Mouse (Mus musculus) liver, embryonic 14.5 days (tissue): Measurements from ENCODE around the gene Gas7. TPM values are rescaled to one million over a fixed set of nuclear protein-coding genes. Genes with fewer than 3 reads are reported as not detected.

ENCODE experiments used
- ATAC-seq: fragments of 200-750 bp; cut with Nextera tagmentation; 2 replicates; pipeline ENCODE4 v1.8.0; 2017; ENCODE audit warnings: moderate number of reproducible peaks, mild to moderate bottlenecking, moderate library complexity; ENCODE audit not compliant: insufficient read depth
- DNase-seq, 3 experiments: peaks; one replicate each; pipeline ENCODE4 v3.0.0-alpha.2; 2012 to 2013; ENCODE audit warnings: low read depth in 3 of 3, low spot score in 3 of 3
- H3K27ac ChIP-seq: fragments of 300-500 bp; sonication (generic); 2 replicates; pipeline ENCODE4 v1.5.1; 2014; ENCODE audit warnings: moderate library complexity, mild to moderate bottlenecking, control low read depth, inconsistent platforms
- H3K27me3 ChIP-seq: fragments of 300-500 bp; sonication (generic); 2 replicates; pipeline ENCODE4 v1.6.1; 2014; ENCODE audit warnings: mild to moderate bottlenecking, low read length, moderate library complexity; ENCODE audit not compliant: control insufficient read depth, insufficient read depth
- H3K36me3 ChIP-seq: fragments of 300-500 bp; sonication (generic); replicated peaks from 2 replicates; pipeline ENCODE4 v1.6.1; 2014; ENCODE audit warnings: low read depth; ENCODE audit not compliant: control insufficient read depth, insufficient read depth
- H3K4me1 ChIP-seq, 2 experiments: fragments of 200-500 bp in 1 of 2; fragments of 300-500 bp in 1 of 2; sonication (generic) in 1 of 2; replicated peaks; 2 replicates each; pipeline ENCODE4 v1.6.1; 2012 to 2014; ENCODE audit warnings: antibody characterized with exemption in 1 of 2, inconsistent platforms in 1 of 2, low read length in 1 of 2; ENCODE audit not compliant: control insufficient read depth in 2 of 2, insufficient read depth in 2 of 2
- H3K4me2 ChIP-seq: fragments of 300-500 bp; sonication (generic); 2 replicates; pipeline ENCODE4 v1.6.1; 2014; ENCODE audit warnings: low read depth, mild to moderate bottlenecking, control low read depth, moderate library complexity
- H3K4me3 ChIP-seq, 2 experiments: fragments of 200-500 bp in 1 of 2; fragments of 300-500 bp in 1 of 2; sonication (generic) in 1 of 2; 2 replicates each; pipeline ENCODE4 v1.5.1; 2012 to 2014; ENCODE audit warnings: low read depth in 2 of 2, low read length in 2 of 2, mild to moderate bottlenecking in 2 of 2, control low read depth in 1 of 2, inconsistent platforms in 1 of 2, moderate library complexity in 1 of 2; ENCODE audit not compliant: insufficient read depth in 1 of 2
- H3K9ac ChIP-seq: fragments of 300-500 bp; sonication (generic); replicated peaks from 2 replicates; pipeline ENCODE4 v1.6.1; 2014; ENCODE audit warnings: mild to moderate bottlenecking, control low read depth, moderate library complexity
- H3K9me3 ChIP-seq: fragments of 300-500 bp; sonication (generic); 2 replicates; pipeline ENCODE4 v1.6.1; 2016; ENCODE audit warnings: low read length, mixed read lengths; ENCODE audit not compliant: control insufficient read depth
- CTCF ChIP-seq: IDR thresholded peaks from 2 replicates; pipeline ENCODE4 v1.5.1; 2016; ENCODE audit warnings: antibody characterized with exemption, low read depth, control low read depth
- EP300 ChIP-seq: IDR thresholded peaks from 2 replicates; pipeline ENCODE4 v1.6.1; 2016; ENCODE audit warnings: antibody characterized with exemption, low read depth
- whole genome bisulfite sequencing: fragments of 180-500 bp; shearing (Covaris S2); extraction: QIAGEN DNeasy Blood & Tissue Kit; methylation state at CpG from one replicate; pipeline ENCODE4 v1.1.7; 2014; ENCODE audit not compliant: insufficient replicate concordance; 5-methylcytosine and 5-hydroxymethylcytosine counted together
- polyA plus RNA-seq, 2 experiments: library from polyadenylated mRNA; depleted of rRNA in 1 of 2; stranded (reverse) in 1 of 2; unstranded in 1 of 2; fragments of >200 nt; fragmentation: Nextera tagmentation in 1 of 2; extraction: Ambion mirVana in 1 of 2; gene quantifications; 2 replicates each; pipeline versions ENCODE4 v1.2.1 to v1.2.3; 2012 to 2014

Gene Gas7
- polyA plus RNA-seq, 2 experiments: 0.49 to 1.1 TPM

GRCm38 (mm10) chr11:67642421-67642820 lies 187.2 kb downstream of the Gas7 start:
- 87% methylated on average over 8 of the region's 8 CpGs for WGBS

GRCm38 (mm10) chr11:67642835-67643234 lies 187.6 kb downstream of the Gas7 start:
- Histone ChIP-seq H3K27ac (no peak overlapping the region), H3K27me3 (no peaks in the 10 kb centered on the region), H3K4me3 (no peak overlapping the region), H3K9me3 (no peaks in the 10 kb centered on the region), H3K4me2 (no peak overlapping the region), H3K9ac (no peak overlapping the region), H3K36me3 (no peaks in the 10 kb centered on the region), H3K4me1 (no peaks in the 10 kb centered on the region)
- ATAC-seq: no peak
- TF ChIP-seq CTCF: no peak
- no peak for TF ChIP-seq EP300
- WGBS: 62% methylated on average over 5 of the region's 5 CpGs
- DNase-seq: no peak

More at GRCm38 (mm10) chr11:67642421-67642820, 187.2 kb downstream of the Gas7 start:
- H3K4me2 ChIP-seq: no peak overlapping the region
- H3K27ac ChIP-seq: no peak overlapping the region
- ATAC-seq: no peak
- no peaks in the 10 kb centered on the region for H3K36me3 ChIP-seq
- no peaks in the 10 kb centered on the region for H3K27me3 ChIP-seq
- H3K4me1 ChIP-seq: no peaks in the 10 kb centered on the region
- no peaks in the 10 kb centered on the region for H3K9me3 ChIP-seq
- no peak for TF ChIP-seq CTCF
- TF ChIP-seq EP300: no peak
- no peak overlapping the region for H3K4me3 ChIP-seq
- H3K9ac ChIP-seq: no peak overlapping the region
- DNase-seq: no peak

- TF ChIP-seq CTCF: no peak
- TF ChIP-seq EP300: no peak
- H3K4me1 ChIP-seq: no peaks in the 10 kb centered on the region
- H3K9me3 ChIP-seq: no peaks in the 10 kb centered on the region
- H3K36me3 ChIP-seq: no peaks in the 10 kb centered on the region
- no peaks in the 10 kb centered on the region for H3K27me3 ChIP-seq
- WGBS: 54% methylated on average over 3 of the region's 3 CpGs
- ATAC-seq: no peak
- no peak overlapping the region for H3K9ac ChIP-seq
- DNase-seq: no peak
- no peak overlapping the region for H3K27ac ChIP-seq
- H3K4me2 ChIP-seq: no peak overlapping the region
- no peak overlapping the region for H3K4me3 ChIP-seq
Measured at GRCm38 (mm10) chr11:67643465-67643864, 188.2 kb downstream of the Gas7 start.

- no peaks in the 10 kb centered on the region for H3K36me3 ChIP-seq
- H3K4me1 ChIP-seq: no peaks in the 10 kb centered on the region
- 62% methylated on average over 6 of the region's 6 CpGs for WGBS
- no peak overlapping the region for H3K27ac ChIP-seq
- DNase-seq (no peak), ATAC-seq (no peak)
- H3K9ac ChIP-seq: no peak overlapping the region
- no peak overlapping the region for H3K4me3 ChIP-seq
- no peaks in the 10 kb centered on the region for H3K9me3 ChIP-seq
- no peak for TF ChIP-seq EP300
- no peak for TF ChIP-seq CTCF
- H3K27me3 ChIP-seq: no peaks in the 10 kb centered on the region
- no peak overlapping the region for H3K4me2 ChIP-seq
Measured at GRCm38 (mm10) chr11:67644632-67645149, 189.5 kb downstream of the Gas7 start.

GRCm38 (mm10) chr11:67647745-67648144 lies 192.5 kb downstream of the Gas7 start:
- no peak overlapping the region for H3K27ac ChIP-seq
- H3K4me2 ChIP-seq: no peak overlapping the region
- WGBS: 27% methylated on average over 5 of the region's 5 CpGs
- no peaks in the 10 kb centered on the region for H3K27me3 ChIP-seq
- ATAC-seq (no peak), DNase-seq (no peak)
- no peaks in the 10 kb centered on the region for H3K4me1 ChIP-seq
- no peaks in the 10 kb centered on the region for H3K9me3 ChIP-seq
- no peaks in the 10 kb centered on the region for H3K36me3 ChIP-seq
- TF ChIP-seq CTCF (peak; percentile 85), EP300 (no peak)
- H3K4me3 ChIP-seq: no peak overlapping the region
- H3K9ac ChIP-seq: no peak overlapping the region
